Mouse (Mus musculus) ES-Bruce4 (cell line): ENCODE results near the gene Cwh43.

Experiments
- CTCF ChIP-seq: IDR thresholded peaks from one replicate; pipeline ENCODE4 v1.8.1; 2011; ENCODE audit warnings: low read depth, low read length
- EP300 ChIP-seq: IDR thresholded peaks from 2 replicates; pipeline ENCODE4 v1.6.1; 2011; ENCODE audit warnings: low read depth, low read length; ENCODE audit not compliant: insufficient read depth

GRCm38 (mm10) chr5:73364107-73364864, 41.6 kb upstream of the Cwh43 start:
- TF ChIP-seq EP300 = no peak
- no peak for TF ChIP-seq CTCF
